Mouse (Mus musculus): ENCODE data around the gene Nanos3. TPM values are rescaled to one million over a fixed set of nuclear protein-coding genes. Genes with fewer than 3 reads are reported as not detected.

The Nanos3 gene
- polyA plus RNA-seq, 1 experiment from 2014 or later, result 6.6 TPM

DNA sequence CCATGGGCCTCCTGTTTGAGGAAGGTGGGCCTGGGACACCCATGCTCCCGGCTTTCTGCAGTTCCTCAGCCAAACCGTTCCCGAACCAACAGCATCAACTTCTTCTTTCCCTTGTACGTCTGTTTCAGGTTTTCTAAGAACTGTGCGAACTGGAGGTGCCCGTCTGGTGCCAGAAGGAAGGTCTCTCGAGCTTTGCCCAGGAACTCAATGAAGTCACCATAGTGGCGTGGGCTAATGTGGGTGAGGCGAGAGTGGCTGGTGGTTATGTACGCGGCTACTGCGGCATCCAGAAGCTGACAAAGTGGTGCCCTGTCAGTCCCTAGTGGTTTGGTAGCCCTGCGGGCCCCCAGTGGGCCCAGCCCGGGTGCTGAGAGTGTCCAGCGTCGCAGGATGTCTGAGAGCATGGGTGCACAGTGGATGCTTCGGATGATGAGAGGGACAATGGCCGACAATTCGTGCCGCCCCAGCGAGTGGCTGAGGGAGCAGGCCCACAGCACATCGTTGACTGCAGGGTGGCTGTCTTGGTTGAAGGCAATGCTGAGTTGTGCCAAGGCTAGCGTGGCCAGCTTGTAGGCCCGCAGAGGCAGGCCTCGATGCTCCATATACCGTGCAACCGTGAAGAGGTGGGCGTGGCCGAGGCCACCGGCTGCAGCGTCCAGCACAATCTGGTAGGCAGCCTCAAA is 27.0 kb upstream of the Nanos3 start:
- Histone ChIP-seq H3K36me3 (ENCODE audit: control insufficient read depth, insufficient read depth, low read length) (peaks cover 34% of the 10 kb centered on the region), H3K27ac (ENCODE audit: low read length) (no peak overlapping the region), H3K9ac (ENCODE audit: low read depth, low read length) (no peak overlapping the region), H3K4me2 (ENCODE audit: low read length) (no peak overlapping the region), H3K27me3 (ENCODE audit: control insufficient read depth, insufficient read depth, low read depth, low read length) (no peaks in the 10 kb centered on the region), H3K4me1 (ENCODE audit: control insufficient read depth, insufficient read depth, low read length) (peaks cover 10% of the 10 kb centered on the region), H3K9me3 (replicated peaks; ENCODE audit: control insufficient read depth, low read length, poor library complexity, severe bottlenecking) (no peaks in the 10 kb centered on the region), H3K4me3 (ENCODE audit: low read depth, low read length) (no peak overlapping the region)
- 93% methylated on average over 31 of the region's 31 CpGs for WGBS
- no peak for ATAC-seq

- no peak for ATAC-seq
- Histone ChIP-seq H3K9me3 (replicated peaks; ENCODE audit: control insufficient read depth, low read length, poor library complexity, severe bottlenecking) (no peaks in the 10 kb centered on the region), H3K4me1 (ENCODE audit: control insufficient read depth, insufficient read depth, low read length) (peaks cover 10% of the 10 kb centered on the region), H3K27me3 (ENCODE audit: control insufficient read depth, insufficient read depth, low read depth, low read length) (no peaks in the 10 kb centered on the region), H3K27ac (ENCODE audit: low read length) (no peak overlapping the region), H3K4me3 (ENCODE audit: low read depth, low read length) (no peak overlapping the region), H3K9ac (ENCODE audit: low read depth, low read length) (no peak overlapping the region), H3K36me3 (ENCODE audit: control insufficient read depth, insufficient read depth, low read length) (peaks cover 29% of the 10 kb centered on the region), H3K4me2 (ENCODE audit: low read length) (no peak overlapping the region)
- WGBS, result 91% methylated on average over 3 of the region's 3 CpGs
These were observed 26.2 kb upstream of the Nanos3 start for GRCm38 (mm10) chr8:84211202-84211601.

DNA sequence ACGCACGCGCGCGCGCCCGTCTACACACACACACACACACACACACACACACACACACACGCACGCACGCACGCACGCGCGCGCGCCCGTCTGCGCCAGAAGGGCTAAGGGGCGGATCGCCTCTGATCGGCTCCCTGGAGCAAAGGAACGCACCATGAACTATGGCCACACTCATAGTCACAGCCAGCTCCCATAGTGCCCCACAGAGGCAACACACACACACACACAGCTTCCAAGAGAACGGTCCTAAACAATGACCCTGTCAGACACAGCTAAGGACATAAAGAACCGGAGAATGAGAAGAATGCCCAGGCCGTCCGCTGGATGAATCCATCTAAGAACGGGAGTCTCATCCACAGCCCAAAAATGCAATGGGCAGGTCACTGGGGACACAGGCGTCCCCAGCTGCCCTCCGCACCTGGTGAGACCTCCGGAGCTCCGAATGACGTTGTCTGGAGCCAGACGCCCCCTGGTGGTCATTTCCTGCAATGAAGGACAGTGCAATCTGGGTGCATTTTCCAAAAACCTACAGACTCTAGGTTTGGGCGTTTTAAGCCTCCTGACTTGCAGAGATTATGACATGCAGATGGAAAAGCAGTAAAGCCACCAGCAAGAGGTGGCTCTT is 25.3 kb upstream of the Nanos3 start:
- Histone ChIP-seq H3K4me2 (ENCODE audit: low read length) (peak overlapping the region; percentile 17; the same call in 1 of the 2 replicates), H3K27me3 (ENCODE audit: control insufficient read depth, insufficient read depth, low read depth, low read length) (no peaks in the 10 kb centered on the region), H3K9ac (ENCODE audit: low read depth, low read length) (no peak overlapping the region), H3K4me3 (ENCODE audit: low read depth, low read length) (no peak overlapping the region), H3K9me3 (replicated peaks; ENCODE audit: control insufficient read depth, low read length, poor library complexity, severe bottlenecking) (no peaks in the 10 kb centered on the region), H3K4me1 (ENCODE audit: control insufficient read depth, insufficient read depth, low read length) (peaks cover 10% of the 10 kb centered on the region), H3K36me3 (ENCODE audit: control insufficient read depth, insufficient read depth, low read length) (peaks cover 24% of the 10 kb centered on the region), H3K27ac (ENCODE audit: low read length) (no peak overlapping the region)
- ATAC-seq, result no peak
- 55% methylated on average over 33 of the region's 34 CpGs for WGBS

DNA sequence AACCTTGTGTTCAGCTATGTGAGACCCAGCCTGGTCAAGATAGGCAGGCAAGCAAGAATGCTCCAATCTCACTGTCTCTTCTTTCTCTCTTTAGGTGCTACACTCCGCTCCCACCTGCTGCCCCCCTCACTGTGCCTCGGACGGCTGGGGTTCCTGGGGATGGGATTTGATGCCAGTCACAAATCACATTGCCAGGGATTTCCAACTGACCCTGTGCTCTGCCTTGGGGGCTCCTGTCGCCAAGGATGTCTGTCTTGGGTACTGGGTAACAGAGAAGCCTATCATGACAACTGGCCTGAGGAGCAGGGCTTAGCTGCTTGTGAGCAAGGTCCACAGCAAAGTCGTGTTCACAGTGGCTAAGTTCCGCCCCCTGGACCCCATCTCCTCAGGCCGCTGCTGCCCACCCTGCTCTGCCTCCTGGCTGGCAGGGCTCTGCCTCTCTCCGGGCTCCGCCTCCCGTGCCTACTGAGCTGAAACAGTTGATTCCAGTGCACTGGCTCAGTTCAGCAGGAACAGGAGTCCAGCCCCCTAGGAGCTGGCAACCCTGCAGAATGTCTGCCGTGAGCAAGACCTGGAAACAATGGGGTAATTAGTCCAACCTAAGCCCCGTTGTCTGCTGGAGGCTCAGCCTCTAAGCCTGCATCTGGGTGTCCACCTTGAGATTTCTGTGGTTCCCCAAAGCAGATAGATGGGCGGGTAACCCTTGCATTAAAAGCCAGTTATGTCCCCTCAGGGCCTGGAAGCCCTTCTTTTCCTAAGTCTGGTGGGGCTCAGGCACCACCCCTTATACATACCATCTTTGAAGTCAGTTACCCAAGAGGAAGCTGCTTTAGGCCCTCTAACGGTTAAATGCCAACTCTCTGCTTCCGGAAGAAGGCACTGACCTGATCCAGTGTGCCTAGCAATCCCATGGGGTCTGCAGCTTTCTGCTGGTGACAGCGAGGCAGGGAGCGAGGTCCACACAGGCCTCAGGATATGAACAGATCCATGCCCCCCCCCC is 23.7 kb upstream of the Nanos3 start:
- Histone ChIP-seq H3K4me3 (ENCODE audit: low read depth, low read length) (no peak overlapping the region), H3K4me2 (ENCODE audit: low read length) (no peak overlapping the region), H3K9ac (ENCODE audit: low read depth, low read length) (peak overlapping the region; percentile 25; the same call in 1 of the 2 replicates), H3K27me3 (ENCODE audit: control insufficient read depth, insufficient read depth, low read depth, low read length) (no peaks in the 10 kb centered on the region), H3K36me3 (ENCODE audit: control insufficient read depth, insufficient read depth, low read length) (peaks cover 20% of the 10 kb centered on the region), H3K27ac (ENCODE audit: low read length) (0 out of 2 replicates have a peak overlapping the region, but pooled peaks have one; percentile 50), H3K9me3 (replicated peaks; ENCODE audit: control insufficient read depth, low read length, poor library complexity, severe bottlenecking) (no peaks in the 10 kb centered on the region), H3K4me1 (ENCODE audit: control insufficient read depth, insufficient read depth, low read length) (peaks cover 10% of the 10 kb centered on the region)
- 36% methylated on average over 17 of the region's 17 CpGs for WGBS
- no peak for ATAC-seq

DNA sequence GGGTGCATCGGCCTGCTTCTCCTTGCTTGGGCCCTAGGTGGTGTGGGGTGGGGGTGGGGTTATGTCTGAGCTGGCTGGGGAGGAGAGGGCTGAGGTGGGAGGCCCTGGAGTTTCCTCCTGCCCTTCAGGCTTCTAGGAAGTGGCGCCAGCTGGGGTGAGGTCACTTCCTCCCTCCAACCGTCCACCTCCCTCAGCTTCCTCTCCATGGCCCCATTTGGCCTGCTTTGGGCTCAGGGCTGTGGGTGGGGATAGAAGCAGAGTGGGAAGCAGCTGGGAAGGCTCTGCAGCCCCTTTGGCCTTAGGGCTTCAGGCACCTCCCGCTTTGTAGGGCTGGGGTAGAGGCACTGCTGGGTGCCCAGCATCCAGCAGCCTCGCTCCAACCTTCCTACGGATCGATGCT is 22.8 kb upstream of the Nanos3 start:
- no peaks in the 10 kb centered on the region for H3K27me3 ChIP-seq (ENCODE audit: control insufficient read depth, insufficient read depth, low read depth, low read length)
- WGBS, result 66% methylated on average over 7 of the region's 7 CpGs
- H3K4me3 ChIP-seq (ENCODE audit: low read depth, low read length), result no peak overlapping the region
- H3K9ac ChIP-seq (ENCODE audit: low read depth, low read length), result no peak overlapping the region; the same call in 1 of the 2 replicates
- H3K9me3 ChIP-seq (replicated peaks; ENCODE audit: control insufficient read depth, low read length, poor library complexity, severe bottlenecking), result no peaks in the 10 kb centered on the region
- peaks cover 14% of the 10 kb centered on the region for H3K4me1 ChIP-seq (ENCODE audit: control insufficient read depth, insufficient read depth, low read length)
- no peak for ATAC-seq
- peak overlapping the region; percentile 50; the same call in 1 of the 2 replicates for H3K27ac ChIP-seq (ENCODE audit: low read length)
- peaks cover 18% of the 10 kb centered on the region for H3K36me3 ChIP-seq (ENCODE audit: control insufficient read depth, insufficient read depth, low read length)
- H3K4me2 ChIP-seq (ENCODE audit: low read length), result no peak overlapping the region

GRCm38 (mm10) chr8:84206666-84207065 is 21.6 kb upstream of the Nanos3 start:
- Histone ChIP-seq H3K9me3 (replicated peaks; ENCODE audit: control insufficient read depth, low read length, poor library complexity, severe bottlenecking) (no peaks in the 10 kb centered on the region), H3K4me3 (ENCODE audit: low read depth, low read length) (no peak overlapping the region)
- WGBS, result 82% methylated on average over 3 of the region's 3 CpGs

GRCm38 (mm10) chr8:84205073-84205472 is 20.1 kb upstream of the Nanos3 start:
- WGBS, result 94% methylated on average over 5 of the region's 5 CpGs
- Histone ChIP-seq H3K9me3 (replicated peaks; ENCODE audit: control insufficient read depth, low read length, poor library complexity, severe bottlenecking) (no peaks in the 10 kb centered on the region), H3K4me2 (ENCODE audit: low read length) (no peak overlapping the region), H3K4me1 (ENCODE audit: control insufficient read depth, insufficient read depth, low read length) (peaks cover 21% of the 10 kb centered on the region), H3K27me3 (ENCODE audit: control insufficient read depth, insufficient read depth, low read depth, low read length) (peaks cover 11% of the 10 kb centered on the region; the same call in 1 of the 2 replicates), H3K36me3 (ENCODE audit: control insufficient read depth, insufficient read depth, low read length) (no peaks in the 10 kb centered on the region; the same call in 1 of the 2 replicates), H3K4me3 (ENCODE audit: low read depth, low read length) (no peak overlapping the region), H3K9ac (ENCODE audit: low read depth, low read length) (no peak overlapping the region), H3K27ac (ENCODE audit: low read length) (no peak overlapping the region)
- no peak for ATAC-seq

More at GRCm38 (mm10) chr8:84206666-84207065, 21.6 kb upstream of the Nanos3 start:
- Histone ChIP-seq H3K4me2 (ENCODE audit: low read length) (no peak overlapping the region), H3K4me1 (ENCODE audit: control insufficient read depth, insufficient read depth, low read length) (peaks cover 14% of the 10 kb centered on the region), H3K36me3 (ENCODE audit: control insufficient read depth, insufficient read depth, low read length) (peaks cover 8% of the 10 kb centered on the region), H3K27ac (ENCODE audit: low read length) (no peak overlapping the region), H3K27me3 (ENCODE audit: control insufficient read depth, insufficient read depth, low read depth, low read length) (0 out of 2 replicates have a peak, but pooled peaks cover 2% of the 10 kb centered on the region), H3K9ac (ENCODE audit: low read depth, low read length) (no peak overlapping the region)
- no peak for ATAC-seq

DNA sequence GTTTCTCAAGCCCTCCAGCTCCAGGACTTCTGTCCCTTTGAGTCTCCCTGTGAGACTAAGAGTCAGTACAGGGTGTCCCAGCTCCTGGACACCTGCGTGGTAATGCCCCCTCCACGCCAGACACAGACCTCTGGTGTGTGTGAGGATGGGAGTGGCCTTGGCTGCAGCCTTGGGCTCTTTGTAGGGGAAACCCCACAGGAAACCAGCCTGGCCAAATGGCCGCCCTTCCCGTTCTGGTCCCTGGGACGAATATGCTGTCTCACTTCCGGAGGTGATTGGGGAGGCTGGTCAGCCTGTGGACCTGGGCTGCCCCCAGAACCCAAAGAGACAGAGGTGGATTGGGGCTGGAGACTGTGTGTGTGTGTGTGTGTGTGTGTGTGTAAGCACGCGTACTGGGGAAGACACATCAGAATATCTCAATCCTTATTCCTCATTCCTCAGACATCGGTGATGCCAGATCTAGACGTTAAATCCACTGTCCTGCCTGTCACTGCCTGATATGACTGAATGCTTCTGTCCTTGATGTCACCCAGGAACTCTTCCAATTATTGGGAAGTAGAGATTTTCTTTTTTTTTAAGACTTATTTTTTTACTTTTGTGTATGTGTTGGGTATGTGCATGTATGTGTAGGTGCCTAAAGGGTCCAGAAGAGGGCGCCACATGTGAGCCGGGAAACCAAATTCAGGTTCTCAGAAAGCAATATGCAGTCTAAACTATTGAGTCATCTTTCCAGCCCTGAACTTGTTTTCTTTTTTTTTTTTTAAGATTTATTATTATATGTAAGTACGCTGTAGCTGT is 19.2 kb upstream of the Nanos3 start:
- Histone ChIP-seq H3K4me1 (ENCODE audit: control insufficient read depth, insufficient read depth, low read length) (peaks cover 20% of the 10 kb centered on the region), H3K9me3 (replicated peaks; ENCODE audit: control insufficient read depth, low read length, poor library complexity, severe bottlenecking) (no peaks in the 10 kb centered on the region), H3K4me3 (ENCODE audit: low read depth, low read length) (peak overlapping the region; percentile 36), H3K27ac (ENCODE audit: low read length) (peak overlapping the region; percentile 60), H3K27me3 (ENCODE audit: control insufficient read depth, insufficient read depth, low read depth, low read length) (peaks cover 11% of the 10 kb centered on the region; the same call in 1 of the 2 replicates), H3K4me2 (ENCODE audit: low read length) (peak overlapping the region; percentile 65), H3K36me3 (ENCODE audit: control insufficient read depth, insufficient read depth, low read length) (no peaks in the 10 kb centered on the region), H3K9ac (ENCODE audit: low read depth, low read length) (peak overlapping the region; percentile 67; the same call in 1 of the 2 replicates)
- WGBS, result 59% methylated on average over 13 of the region's 13 CpGs
- ATAC-seq, result no peak
